Mouse (Mus musculus) liver, embryonic 14.5 days (tissue): Measurements from ENCODE around the gene Dync1li1.

Source experiments
- CTCF ChIP-seq: IDR thresholded peaks from 2 replicates; pipeline ENCODE4 v1.5.1; 2016; ENCODE audit warnings: antibody characterized with exemption, low read depth, control low read depth
- EP300 ChIP-seq: IDR thresholded peaks from 2 replicates; pipeline ENCODE4 v1.6.1; 2016; ENCODE audit warnings: antibody characterized with exemption, low read depth

- TF ChIP-seq CTCF (no peak), EP300 (no peak)
Observed at GRCm38 (mm10) chr9:114758801-114759200, 70.2 kb downstream of the Dync1li1 start.
